Mouse (Mus musculus) kidney, adult 2 months (tissue): ENCODE data around the gene Glis2. TPM values are rescaled to one million over a fixed set of nuclear protein-coding genes. Genes with fewer than 3 reads are reported as not detected.

ENCODE experiments used
- DNase-seq: peaks from one replicate; pipeline ENCODE4 v3.0.0; 2021
- H3K27ac ChIP-seq: fragments of 200-500 bp; 2 replicates; pipeline ENCODE4 v1.5.1; 2012; ENCODE audit warnings: low read depth, low read length, control low read depth, inconsistent platforms; ENCODE audit not compliant: insufficient read depth
- H3K27me3 ChIP-seq: fragments of 200-500 bp; replicated peaks from 2 replicates; pipeline ENCODE4 v1.6.1; 2012; ENCODE audit warnings: mild to moderate bottlenecking, moderate library complexity, low read length, inconsistent platforms; ENCODE audit not compliant: control insufficient read depth, insufficient read depth
- H3K36me3 ChIP-seq: fragments of 200-500 bp; 2 replicates; pipeline ENCODE4 v1.6.1; 2012; ENCODE audit warnings: mild to moderate bottlenecking, moderate library complexity, low read length, inconsistent platforms; ENCODE audit not compliant: control insufficient read depth, insufficient read depth
- H3K4me1 ChIP-seq: fragments of 200-500 bp; 2 replicates; pipeline ENCODE4 v1.6.1; 2011; ENCODE audit warnings: low read length; ENCODE audit not compliant: control insufficient read depth, insufficient read depth
- H3K4me3 ChIP-seq: fragments of 200-500 bp; 2 replicates; pipeline ENCODE4 v1.5.1; 2011; ENCODE audit warnings: mild to moderate bottlenecking, low read depth, low read length, control low read depth; ENCODE audit not compliant: insufficient read depth
- CTCF ChIP-seq: fragments of 200-500 bp; conservative IDR thresholded peaks from 2 replicates; pipeline ENCODE4 v1.5.1; 2011; ENCODE audit warnings: low read depth, mild to moderate bottlenecking, control low read depth, low read length, moderate library complexity, mixed read lengths; ENCODE audit not compliant: insufficient read depth, insufficient read length
- POLR2A ChIP-seq: fragments of 200-500 bp; IDR thresholded peaks from one replicate; pipeline ENCODE4 v1.6.1; 2011; ENCODE audit warnings: low read depth, low read length, control low read depth
- WGBS: fragments of 180-500 bp; shearing (Covaris S2); methylation state at CpG from one replicate; pipeline ENCODE4 v1.1.7; 2018; 5-methylcytosine and 5-hydroxymethylcytosine counted together
- polyA plus RNA-seq: library from polyadenylated mRNA; depleted of rRNA; stranded (reverse); fragments of >200 nt; gene quantifications from 2 replicates; pipeline ENCODE4 v1.2.3, GENCODE M21; 2012

Gene Glis2
- polyA plus RNA-seq, 1 experiment, result 210 TPM

GRCm38 (mm10) chr16:4632050-4632449, 37.5 kb downstream of the Glis2 start:
- Histone ChIP-seq H3K4me3 (no peak overlapping the region), H3K4me1 (peaks cover 4% of the 10 kb centered on the region; the same call in 1 of the 2 replicates), H3K27me3 (no peaks in the 10 kb centered on the region), H3K27ac (no peak overlapping the region), H3K36me3 (no peaks in the 10 kb centered on the region)
- WGBS, result 36% methylated on average over 7 of the region's 7 CpGs
- peak; percentile 74 for DNase-seq
- no peak for TF ChIP-seq POLR2A
- TF ChIP-seq CTCF, result peak; percentile 63

- no peak for DNase-seq
- H3K4me1 ChIP-seq, result peaks cover 4% of the 10 kb centered on the region; the same call in 1 of the 2 replicates
- H3K27me3 ChIP-seq, result no peaks in the 10 kb centered on the region
- H3K4me3 ChIP-seq, result no peak overlapping the region
- no peaks in the 10 kb centered on the region for H3K36me3 ChIP-seq
- TF ChIP-seq POLR2A, result no peak
- TF ChIP-seq CTCF, result no peak
- H3K27ac ChIP-seq, result no peak overlapping the region
- 93% methylated on average over 3 of the region's 3 CpGs for WGBS
Measured at GRCm38 (mm10) chr16:4633661-4634060, 39.1 kb downstream of the Glis2 start.

GRCm38 (mm10) chr16:4634681-4635080, 40.2 kb downstream of the Glis2 start:
- WGBS, result 79% methylated on average over 9 of the region's 9 CpGs
- DNase-seq, result no peak
- H3K27ac ChIP-seq, result no peak overlapping the region; the same call in 1 of the 2 replicates
- no peaks in the 10 kb centered on the region for H3K4me1 ChIP-seq
- H3K27me3 ChIP-seq, result no peaks in the 10 kb centered on the region
- H3K36me3 ChIP-seq, result no peaks in the 10 kb centered on the region
- TF ChIP-seq POLR2A, result no peak
- TF ChIP-seq CTCF, result no peak
- no peak overlapping the region for H3K4me3 ChIP-seq

- DNase-seq, result no peak
- TF ChIP-seq POLR2A (no peak), CTCF (no peak)
- WGBS, result 58% methylated on average over 4 of the region's 4 CpGs
- no peaks in the 10 kb centered on the region for H3K36me3 ChIP-seq
- H3K27ac ChIP-seq, result peak overlapping the region; percentile 29; the same call in 1 of the 2 replicates
- no peaks in the 10 kb centered on the region for H3K27me3 ChIP-seq
- H3K4me3 ChIP-seq, result no peak overlapping the region
- H3K4me1 ChIP-seq, result no peaks in the 10 kb centered on the region; the same call in 1 of the 2 replicates
Measured at GRCm38 (mm10) chr16:4635760-4636159, 41.2 kb downstream of the Glis2 start.

- TF ChIP-seq POLR2A (no peak), CTCF (no peak)
- no peak for DNase-seq
- WGBS, result 82% methylated on average over 3 of the region's 3 CpGs
- Histone ChIP-seq H3K27ac (no peak overlapping the region), H3K36me3 (no peaks in the 10 kb centered on the region), H3K27me3 (no peaks in the 10 kb centered on the region), H3K4me3 (no peak overlapping the region), H3K4me1 (peaks cover 26% of the 10 kb centered on the region)
Measured at GRCm38 (mm10) chr16:4638891-4639390, 44.4 kb downstream of the Glis2 start.

- peak within 1 kb of the TSS; percentile 71 for H3K27ac ChIP-seq
- TF ChIP-seq POLR2A (peak; percentile 94), CTCF (no peak)
- peak; percentile 96 for DNase-seq
- 3% methylated on average over 22 of the region's 22 CpGs for WGBS
- peaks cover 34% of the 10 kb centered on the region for H3K4me1 ChIP-seq
- H3K4me3 ChIP-seq, result peak within 1 kb of the TSS; percentile 63
- H3K27me3 ChIP-seq, result no peaks in the 10 kb centered on the region
- H3K36me3 ChIP-seq, result no peaks in the 10 kb centered on the region
Measured at GRCm38 (mm10) chr16:4639831-4640237, 45.3 kb downstream of the Glis2 start, which contains the start of the genes Vasn and Dnaja3. TSS of gene Vasn (plus strand) at chr16:4639941. TSS of gene Dnaja3 (plus strand) at chr16:4639989.

- 6% methylated on average over 17 of the region's 17 CpGs for WGBS
- no peaks in the 10 kb centered on the region for H3K36me3 ChIP-seq
- TF ChIP-seq CTCF (no peak), POLR2A (peak; percentile 13)
- no peaks in the 10 kb centered on the region for H3K27me3 ChIP-seq
- peaks cover 40% of the 10 kb centered on the region for H3K4me1 ChIP-seq
- peak; percentile 96 for DNase-seq
- peak overlapping the region; percentile 71 for H3K27ac ChIP-seq
- H3K4me3 ChIP-seq, result peak overlapping the region; percentile 63
Measured at GRCm38 (mm10) chr16:4640267-4641005, 45.9 kb downstream of the Glis2 start.
